Mouse (Mus musculus) stomach, embryonic 16.5 days (tissue): ENCODE measurements at regions not wholly inside any gene's neighbourhood (a gene's known extent, or its start where the extent isn't known, plus 50 kb on each side); places are given as distances from the start of the nearest gene placed in this dataset.

Source experiments
- ATAC-seq: fragments of 200-750 bp; cut with Nextera tagmentation; 2 replicates; pipeline ENCODE4 v1.8.0; 2017; ENCODE audit warnings: moderate number of reproducible peaks, moderate TSS enrichment; ENCODE audit not compliant: insufficient read depth, low FRiP score
- H3K27ac ChIP-seq: fragments of 300-500 bp; sonication (generic); 2 replicates; pipeline ENCODE4 v1.5.1; 2014; ENCODE audit warnings: low read length
- H3K27me3 ChIP-seq: fragments of 300-500 bp; sonication (generic); 2 replicates; pipeline ENCODE4 v1.6.1; 2014; ENCODE audit warnings: low read length, control low read depth, mixed read lengths; ENCODE audit not compliant: control insufficient read depth, insufficient read depth
- H3K36me3 ChIP-seq: fragments of 300-500 bp; sonication (generic); 2 replicates; pipeline ENCODE4 v1.6.1; 2014; ENCODE audit warnings: low read length; ENCODE audit not compliant: control insufficient read depth, insufficient read depth
- H3K4me1 ChIP-seq: fragments of 300-500 bp; sonication (generic); 2 replicates; pipeline ENCODE4 v1.6.1; 2014; ENCODE audit warnings: low read length, control low read depth, mixed read lengths; ENCODE audit not compliant: control insufficient read depth, insufficient read depth
- H3K4me2 ChIP-seq: fragments of 300-500 bp; sonication (generic); 2 replicates; pipeline ENCODE4 v1.6.1; 2014; ENCODE audit warnings: low read depth, low read length, mixed read lengths
- H3K4me3 ChIP-seq: fragments of 300-500 bp; sonication (generic); replicated peaks from 2 replicates; pipeline ENCODE4 v1.5.1; 2014; ENCODE audit warnings: mild to moderate bottlenecking, low read length
- H3K9ac ChIP-seq: fragments of 300-500 bp; sonication (generic); 2 replicates; pipeline ENCODE4 v1.6.1; 2014; ENCODE audit warnings: low read length
- H3K9me3 ChIP-seq: fragments of 300-500 bp; sonication (generic); replicated peaks from 2 replicates; pipeline ENCODE4 v1.6.1; 2016; ENCODE audit warnings: low read length, control low read depth; ENCODE audit not compliant: control insufficient read depth
- WGBS: fragments of 180-500 bp; shearing (Covaris S2); extraction: QIAGEN DNeasy Blood & Tissue Kit; methylation state at CpG from one replicate; pipeline ENCODE4 v1.1.7; 2014; 5-methylcytosine and 5-hydroxymethylcytosine counted together

- H3K27ac ChIP-seq = no peak overlapping the region
- 86% methylated on average over 6 of the region's 6 CpGs for WGBS
These were observed 265.2 kb downstream of the Rps15a start for GRCm38 (mm10) chr7:117850822-117851221.

DNA sequence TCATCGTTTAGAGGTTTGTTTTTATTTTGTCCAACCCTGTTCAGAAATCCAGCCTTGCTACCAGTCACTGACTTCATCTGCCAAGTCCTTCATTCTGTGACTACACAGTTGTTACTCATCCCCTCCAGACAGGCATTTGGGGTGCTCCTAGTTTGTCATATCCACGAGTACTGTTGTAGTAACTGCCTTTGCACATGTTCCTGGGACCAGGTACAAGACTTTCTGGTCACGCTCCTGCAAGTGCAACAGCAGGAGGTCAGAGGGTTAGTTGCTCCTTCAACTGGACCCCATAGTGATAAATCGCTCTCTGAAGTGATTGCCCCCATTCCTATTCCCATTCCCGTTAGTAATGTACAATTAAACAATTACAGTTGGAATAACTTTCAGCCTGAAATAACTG is 269.9 kb downstream of the Rps15a start:
- ATAC-seq = no peak
- Histone ChIP-seq H3K9ac (no peak overlapping the region), H3K27me3 (no peaks in the 10 kb centered on the region), H3K4me3 (no peak overlapping the region), H3K36me3 (no peaks in the 10 kb centered on the region), H3K27ac (no peak overlapping the region), H3K4me2 (no peak overlapping the region), H3K4me1 (no peaks in the 10 kb centered on the region), H3K9me3 (no peaks in the 10 kb centered on the region)
- 87% methylated on average over 5 of the region's 5 CpGs for WGBS

More at GRCm38 (mm10) chr7:117850822-117851221, 265.2 kb downstream of the Rps15a start:
- Histone ChIP-seq H3K27me3 (no peaks in the 10 kb centered on the region), H3K4me1 (peaks cover 3% of the 10 kb centered on the region; the same call in 1 of the 2 replicates), H3K4me3 (no peak overlapping the region), H3K9me3 (no peaks in the 10 kb centered on the region), H3K4me2 (no peak overlapping the region), H3K9ac (no peak overlapping the region), H3K36me3 (no peaks in the 10 kb centered on the region)
- no peak for ATAC-seq

- Histone ChIP-seq H3K36me3 (no peaks in the 10 kb centered on the region), H3K4me3 (no peak overlapping the region), H3K4me1 (no peaks in the 10 kb centered on the region), H3K9ac (no peak overlapping the region), H3K27me3 (no peaks in the 10 kb centered on the region), H3K4me2 (no peak overlapping the region), H3K27ac (no peak overlapping the region), H3K9me3 (no peaks in the 10 kb centered on the region)
- no peak for ATAC-seq
- 36% methylated on average over 5 of the region's 5 CpGs for WGBS
These were observed 273.2 kb downstream of the Rps15a start for GRCm38 (mm10) chr7:117842780-117843179.

DNA sequence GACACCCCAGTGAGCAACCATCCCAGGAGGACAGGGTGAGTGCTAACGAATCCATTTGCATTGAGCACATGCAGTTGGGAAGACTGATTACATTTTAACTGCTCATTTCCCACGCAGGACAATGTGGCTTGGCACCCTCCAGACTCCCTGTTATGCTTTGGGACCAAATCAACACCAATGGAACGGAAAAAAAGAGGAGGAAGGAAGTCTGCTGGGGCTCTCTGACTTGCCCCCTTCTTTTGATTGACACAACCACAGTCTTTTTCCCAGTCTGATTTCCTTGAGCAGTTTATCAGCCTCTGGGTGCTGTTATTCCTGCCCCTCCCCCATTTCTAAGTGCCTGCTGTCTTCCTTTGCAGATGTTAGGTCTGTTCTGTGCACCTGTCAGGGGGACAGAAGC is 321.0 kb downstream of the Rps15a start:
- H3K27ac ChIP-seq = no peak overlapping the region
- H3K4me1 ChIP-seq = no peaks in the 10 kb centered on the region
- 38% methylated on average over 3 of the region's 3 CpGs for WGBS
- H3K27me3 ChIP-seq = no peaks in the 10 kb centered on the region
- ATAC-seq = no peak
- no peaks in the 10 kb centered on the region for H3K9me3 ChIP-seq
- no peak overlapping the region for H3K9ac ChIP-seq
- H3K4me3 ChIP-seq = no peak overlapping the region
- H3K4me2 ChIP-seq = no peak overlapping the region
- H3K36me3 ChIP-seq = no peaks in the 10 kb centered on the region

DNA sequence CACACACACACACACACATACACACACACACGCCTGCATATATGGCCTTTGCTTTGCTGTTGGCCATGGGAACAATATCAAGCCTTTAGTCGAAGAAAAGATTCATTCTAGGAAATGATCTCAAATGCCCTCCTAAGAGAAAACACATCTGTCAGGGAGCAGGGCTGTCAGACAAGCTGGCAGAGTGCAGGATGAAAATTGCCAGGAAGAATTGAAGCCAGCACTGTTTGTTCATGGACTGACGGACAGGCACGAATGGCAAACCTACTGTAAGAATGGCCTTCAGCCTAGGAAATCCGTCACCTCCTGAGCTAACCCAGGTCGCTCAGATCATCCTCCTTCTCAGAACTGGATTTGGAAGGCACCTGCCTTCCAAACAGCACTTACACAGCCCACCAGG is 322.0 kb downstream of the Rps15a start:
- Histone ChIP-seq H3K4me3 (no peak overlapping the region), H3K4me1 (no peaks in the 10 kb centered on the region)
- 76% methylated on average over 6 of the region's 6 CpGs for WGBS

DNA sequence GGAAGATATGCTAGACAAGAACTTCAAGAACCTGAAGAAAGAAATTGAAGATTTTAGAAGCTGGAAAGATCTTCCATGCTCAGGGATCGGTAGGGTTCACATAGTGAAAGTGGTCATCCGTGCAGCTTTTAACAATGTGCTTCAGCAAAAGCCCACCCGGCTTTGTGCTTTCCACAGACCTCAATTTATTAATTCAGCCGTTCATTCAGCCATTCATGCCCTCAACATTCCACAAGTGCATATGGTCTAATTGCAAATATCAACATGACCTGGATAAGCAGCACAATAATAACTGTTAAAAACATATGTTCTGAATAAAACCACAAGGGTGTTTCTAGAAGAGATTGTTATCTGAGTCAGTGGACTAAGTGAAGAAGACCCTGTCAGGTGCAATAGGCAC is 323.5 kb downstream of the Rps15a start:
- Histone ChIP-seq H3K9me3 (no peaks in the 10 kb centered on the region), H3K4me3 (no peak overlapping the region), H3K4me1 (no peaks in the 10 kb centered on the region), H3K27ac (no peak overlapping the region), H3K4me2 (no peak overlapping the region), H3K9ac (no peak overlapping the region), H3K27me3 (no peaks in the 10 kb centered on the region), H3K36me3 (no peaks in the 10 kb centered on the region)
- WGBS = 83% methylated on average over 4 of the region's 4 CpGs
- ATAC-seq = no peak

More for the DNA sequence above, 322.0 kb downstream of the Rps15a start:
- no peak for ATAC-seq
- Histone ChIP-seq H3K27me3 (no peaks in the 10 kb centered on the region), H3K27ac (no peak overlapping the region), H3K4me2 (no peak overlapping the region), H3K9ac (no peak overlapping the region), H3K36me3 (no peaks in the 10 kb centered on the region), H3K9me3 (no peaks in the 10 kb centered on the region)

GRCm38 (mm10) chr7:117778996-117779395 is 337.0 kb downstream of the Rps15a start:
- no peak for ATAC-seq
- no peak overlapping the region for H3K4me2 ChIP-seq
- no peak overlapping the region for H3K27ac ChIP-seq
- H3K9ac ChIP-seq = no peak overlapping the region
- H3K4me1 ChIP-seq = no peaks in the 10 kb centered on the region
- H3K27me3 ChIP-seq = no peaks in the 10 kb centered on the region
- H3K9me3 ChIP-seq = no peaks in the 10 kb centered on the region
- H3K36me3 ChIP-seq = no peaks in the 10 kb centered on the region
- H3K4me3 ChIP-seq = no peak overlapping the region
- WGBS = 64% methylated on average over 4 of the region's 4 CpGs

DNA sequence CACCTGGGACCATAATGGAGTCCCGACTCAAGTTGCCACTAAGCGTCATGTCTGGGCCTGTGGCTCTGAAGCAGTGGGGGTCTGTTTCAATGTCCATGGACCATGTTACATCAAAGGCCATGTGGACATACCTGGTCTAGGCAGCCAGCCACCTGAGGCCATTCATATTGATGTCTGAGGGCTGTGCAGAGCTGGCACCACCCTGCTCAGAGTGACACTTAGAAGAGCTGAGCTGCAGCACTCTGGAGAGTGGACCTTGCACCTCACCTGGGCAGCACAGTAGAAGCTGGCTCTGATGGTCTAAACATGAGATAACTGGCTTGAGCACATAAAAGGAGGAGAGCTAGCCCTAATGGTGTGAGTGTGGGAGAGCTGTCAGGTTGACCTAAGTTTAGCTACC is 338.1 kb downstream of the Rps15a start:
- no peak for ATAC-seq
- H3K4me2 ChIP-seq = no peak overlapping the region
- no peaks in the 10 kb centered on the region for H3K27me3 ChIP-seq
- no peaks in the 10 kb centered on the region for H3K36me3 ChIP-seq
- no peak overlapping the region for H3K27ac ChIP-seq
- H3K4me1 ChIP-seq = no peaks in the 10 kb centered on the region
- WGBS = 100% methylated on average over 2 of the region's 2 CpGs
- no peaks in the 10 kb centered on the region for H3K9me3 ChIP-seq
- no peak overlapping the region for H3K4me3 ChIP-seq
- no peak overlapping the region for H3K9ac ChIP-seq

DNA sequence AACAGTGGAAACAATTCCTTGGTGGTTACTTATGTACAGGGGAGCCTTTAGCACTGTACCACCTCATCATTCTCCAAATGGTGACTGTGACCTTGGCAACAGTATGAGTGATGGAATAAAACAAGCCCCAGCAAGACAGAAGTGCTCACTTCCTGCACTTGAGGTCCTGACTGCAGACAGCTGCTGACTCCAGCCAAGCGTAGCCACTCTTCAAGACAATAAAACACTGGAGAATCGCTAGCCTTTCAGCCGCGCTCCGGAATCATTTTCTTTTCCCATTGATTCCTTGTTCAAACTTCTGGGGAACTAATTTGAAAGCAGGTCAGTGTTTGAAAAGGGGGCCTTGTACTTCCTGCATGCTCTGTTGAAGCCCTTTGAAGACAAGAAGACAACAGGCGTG is 344.2 kb downstream of the Rps15a start:
- Histone ChIP-seq H3K4me1 (no peaks in the 10 kb centered on the region), H3K27ac (no peak overlapping the region), H3K9ac (no peak overlapping the region), H3K9me3 (no peaks in the 10 kb centered on the region; the same call in 1 of the 2 replicates), H3K27me3 (no peaks in the 10 kb centered on the region), H3K36me3 (no peaks in the 10 kb centered on the region), H3K4me2 (no peak overlapping the region), H3K4me3 (no peak overlapping the region)
- 68% methylated on average over 6 of the region's 6 CpGs for WGBS
- ATAC-seq = no peak

- Histone ChIP-seq H3K4me3 (no peak overlapping the region), H3K4me2 (no peak overlapping the region), H3K9ac (no peak overlapping the region), H3K9me3 (no peaks in the 10 kb centered on the region), H3K27ac (no peak overlapping the region), H3K36me3 (no peaks in the 10 kb centered on the region), H3K27me3 (no peaks in the 10 kb centered on the region), H3K4me1 (peaks cover 4% of the 10 kb centered on the region; the same call in 1 of the 2 replicates)
- WGBS = 10% methylated on average over 1 of the region's 1 CpGs
- ATAC-seq = no peak
These were observed 356.5 kb downstream of the Rps15a start for GRCm38 (mm10) chr7:117759506-117759905.
